Mouse (Mus musculus) limb, embryonic 12.5 days (tissue): ENCODE measurements at regions not wholly inside any gene's neighbourhood (a gene's known extent, or its start where the extent isn't known, plus 50 kb on each side); places are given as distances from the start of the nearest gene placed in this dataset.

Experiments used
- ATAC-seq: fragments of 200-750 bp; cut with Nextera tagmentation; 2 replicates; pipeline ENCODE4 v1.8.0; 2017; ENCODE audit warnings: low read depth, moderate TSS enrichment; ENCODE audit not compliant: insufficient number of reproducible peaks, insufficient read depth, low FRiP score, low TSS enrichment
- H3K27ac ChIP-seq: fragments of 300-500 bp; sonication (generic); 2 replicates; pipeline ENCODE4 v1.5.1; 2016; ENCODE audit warnings: mild to moderate bottlenecking, moderate library complexity
- H3K27me3 ChIP-seq: fragments of 300-500 bp; sonication (generic); 2 replicates; pipeline ENCODE4 v1.6.1; 2016; ENCODE audit warnings: mild to moderate bottlenecking, moderate library complexity
- H3K36me3 ChIP-seq: fragments of 300-500 bp; sonication (generic); 2 replicates; pipeline ENCODE4 v1.6.1; 2016; ENCODE audit warnings: mild to moderate bottlenecking, moderate library complexity
- H3K4me1 ChIP-seq: fragments of 300-500 bp; sonication (generic); replicated peaks from 2 replicates; pipeline ENCODE4 v1.6.1; 2016
- H3K4me2 ChIP-seq: fragments of 300-500 bp; sonication (generic); 2 replicates; pipeline ENCODE4 v1.6.1; 2016; ENCODE audit warnings: mild to moderate bottlenecking, moderate library complexity
- H3K4me3 ChIP-seq: fragments of 300-500 bp; sonication (generic); replicated peaks from 2 replicates; pipeline ENCODE4 v1.5.1; 2016; ENCODE audit warnings: mild to moderate bottlenecking
- H3K9ac ChIP-seq: fragments of 300-500 bp; sonication (generic); replicated peaks from 2 replicates; pipeline ENCODE4 v1.6.1; 2016; ENCODE audit warnings: mild to moderate bottlenecking, moderate library complexity
- H3K9me3 ChIP-seq: fragments of 300-500 bp; sonication (generic); 2 replicates; pipeline ENCODE4 v1.6.1; 2016; ENCODE audit warnings: mild to moderate bottlenecking, moderate library complexity
- WGBS: fragments of 180-500 bp; shearing (Covaris S2); methylation state at CpG from one replicate; pipeline ENCODE4 v1.1.7; 2016; 5-methylcytosine and 5-hydroxymethylcytosine counted together

GRCm38 (mm10) chr4:83986951-83987822, 461.8 kb downstream of the Ccdc171 start:
- Histone ChIP-seq H3K9ac (no peak overlapping the region), H3K4me2 (peak overlapping the region; percentile 26; the same call in 1 of the 2 replicates), H3K4me1 (peaks cover 53% of the 10 kb centered on the region), H3K27me3 (no peaks in the 10 kb centered on the region), H3K36me3 (no peaks in the 10 kb centered on the region), H3K27ac (peak overlapping the region; percentile 88), H3K9me3 (no peaks in the 10 kb centered on the region), H3K4me3 (no peak overlapping the region)
- no peak for ATAC-seq
- WGBS = 72% methylated on average over 13 of the region's 13 CpGs

GRCm38 (mm10) chr4:83987846-83988245, 462.5 kb downstream of the Ccdc171 start:
- WGBS = 33% methylated on average over 12 of the region's 12 CpGs
- no peak overlapping the region for H3K9ac ChIP-seq
- H3K4me2 ChIP-seq = peak overlapping the region; percentile 26
- peaks cover 53% of the 10 kb centered on the region for H3K4me1 ChIP-seq
- H3K9me3 ChIP-seq = no peaks in the 10 kb centered on the region
- ATAC-seq = no peak
- H3K4me3 ChIP-seq = no peak overlapping the region
- H3K27ac ChIP-seq = peak overlapping the region; percentile 88
- no peaks in the 10 kb centered on the region for H3K36me3 ChIP-seq
- H3K27me3 ChIP-seq = no peaks in the 10 kb centered on the region

GRCm38 (mm10) chr4:83988314-83988713, 463.0 kb downstream of the Ccdc171 start:
- Histone ChIP-seq H3K4me3 (no peak overlapping the region), H3K4me1 (peaks cover 53% of the 10 kb centered on the region)

GRCm38 (mm10) chr4:83990126-83990989, 465.0 kb downstream of the Ccdc171 start:
- Histone ChIP-seq H3K4me2 (no peak overlapping the region), H3K27ac (peak overlapping the region; percentile 70), H3K9me3 (no peaks in the 10 kb centered on the region), H3K27me3 (no peaks in the 10 kb centered on the region), H3K9ac (no peak overlapping the region), H3K36me3 (no peaks in the 10 kb centered on the region), H3K4me1 (peaks cover 48% of the 10 kb centered on the region), H3K4me3 (no peak overlapping the region)
- ATAC-seq = no peak
- WGBS = 49% methylated on average over 13 of the region's 13 CpGs

More at GRCm38 (mm10) chr4:83988314-83988713, 463.0 kb downstream of the Ccdc171 start:
- Histone ChIP-seq H3K9me3 (no peaks in the 10 kb centered on the region), H3K27me3 (no peaks in the 10 kb centered on the region), H3K4me2 (peak overlapping the region; percentile 26), H3K36me3 (no peaks in the 10 kb centered on the region), H3K9ac (no peak overlapping the region), H3K27ac (peak overlapping the region; percentile 88)
- ATAC-seq = 0 out of 2 replicates have a peak, but pooled peaks have one; percentile 46
- 10% methylated on average over 5 of the region's 5 CpGs for WGBS

- ATAC-seq = no peak
- no peaks in the 10 kb centered on the region for H3K9me3 ChIP-seq
- H3K36me3 ChIP-seq = no peaks in the 10 kb centered on the region
- H3K27ac ChIP-seq = peak overlapping the region; percentile 57; the same call in 1 of the 2 replicates
- H3K4me2 ChIP-seq = no peak overlapping the region
- H3K4me1 ChIP-seq = peaks cover 45% of the 10 kb centered on the region
- 22% methylated on average over 4 of the region's 4 CpGs for WGBS
- H3K27me3 ChIP-seq = no peaks in the 10 kb centered on the region
- H3K4me3 ChIP-seq = no peak overlapping the region
- no peak overlapping the region for H3K9ac ChIP-seq
Measured at GRCm38 (mm10) chr4:83991195-83991594, 465.9 kb downstream of the Ccdc171 start.

- Histone ChIP-seq H3K4me1 (peaks cover 16% of the 10 kb centered on the region), H3K9ac (no peak overlapping the region), H3K9me3 (no peaks in the 10 kb centered on the region), H3K4me2 (no peak overlapping the region), H3K4me3 (no peak overlapping the region), H3K36me3 (no peaks in the 10 kb centered on the region), H3K27me3 (no peaks in the 10 kb centered on the region), H3K27ac (no peak overlapping the region)
- ATAC-seq = no peak
- 31% methylated on average over 4 of the region's 4 CpGs for WGBS
Measured at GRCm38 (mm10) chr4:83997079-83997478, 471.7 kb downstream of the Ccdc171 start.

GRCm38 (mm10) chr4:84001645-84002044, 476.3 kb downstream of the Ccdc171 start:
- 53% methylated on average over 7 of the region's 7 CpGs for WGBS
- H3K27ac ChIP-seq = peak overlapping the region; percentile 37
- no peak overlapping the region for H3K4me3 ChIP-seq
- no peak overlapping the region for H3K4me2 ChIP-seq
- no peaks in the 10 kb centered on the region for H3K9me3 ChIP-seq
- ATAC-seq = peak; percentile 32; the same call in 1 of the 2 replicates
- no peaks in the 10 kb centered on the region for H3K27me3 ChIP-seq
- peaks cover 33% of the 10 kb centered on the region for H3K4me1 ChIP-seq
- H3K36me3 ChIP-seq = no peaks in the 10 kb centered on the region
- H3K9ac ChIP-seq = no peak overlapping the region

GRCm38 (mm10) chr4:84004055-84004778, 478.9 kb downstream of the Ccdc171 start:
- H3K27ac ChIP-seq = no peak overlapping the region
- no peak overlapping the region for H3K9ac ChIP-seq
- peaks cover 30% of the 10 kb centered on the region for H3K4me1 ChIP-seq
- WGBS = 42% methylated on average over 7 of the region's 7 CpGs
- no peak overlapping the region for H3K4me3 ChIP-seq
- H3K9me3 ChIP-seq = no peaks in the 10 kb centered on the region
- H3K4me2 ChIP-seq = no peak overlapping the region
- no peaks in the 10 kb centered on the region for H3K36me3 ChIP-seq
- no peaks in the 10 kb centered on the region for H3K27me3 ChIP-seq
- no peak for ATAC-seq

- H3K27me3 ChIP-seq = no peaks in the 10 kb centered on the region
- H3K27ac ChIP-seq = 0 out of 2 replicates have a peak overlapping the region, but pooled peaks have one; percentile 18
- 54% methylated on average over 10 of the region's 10 CpGs for WGBS
- H3K9ac ChIP-seq = no peak overlapping the region
- no peak overlapping the region for H3K4me3 ChIP-seq
- no peaks in the 10 kb centered on the region for H3K9me3 ChIP-seq
- no peak for ATAC-seq
- no peak overlapping the region for H3K4me2 ChIP-seq
- peaks cover 30% of the 10 kb centered on the region for H3K4me1 ChIP-seq
- H3K36me3 ChIP-seq = no peaks in the 10 kb centered on the region
Measured at GRCm38 (mm10) chr4:84004786-84005382, 479.5 kb downstream of the Ccdc171 start.

- no peaks in the 10 kb centered on the region for H3K9me3 ChIP-seq
- WGBS = 78% methylated on average over 6 of the region's 6 CpGs
- no peak overlapping the region for H3K27ac ChIP-seq
- peaks cover 3% of the 10 kb centered on the region; the same call in 1 of the 2 replicates for H3K27me3 ChIP-seq
- ATAC-seq = no peak
- peaks cover 16% of the 10 kb centered on the region for H3K4me1 ChIP-seq
- no peaks in the 10 kb centered on the region for H3K36me3 ChIP-seq
- H3K4me3 ChIP-seq = no peak overlapping the region
- H3K9ac ChIP-seq = no peak overlapping the region
- H3K4me2 ChIP-seq = no peak overlapping the region
Measured at GRCm38 (mm10) chr4:84011941-84012340, 486.6 kb downstream of the Ccdc171 start.
